Mouse (Mus musculus): ENCODE results near the gene Mfge8. TPM values are rescaled to one million over a fixed set of nuclear protein-coding genes. Genes with fewer than 3 reads are reported as not detected.

Mfge8 gene
- polyA plus RNA-seq, 1 experiment = 10.9 TPM

- Histone ChIP-seq H3K27ac (ENCODE audit: control insufficient read depth, insufficient read depth, low read depth, low read length, poor library complexity) (no peak overlapping the region), H3K4me3 (replicated peaks; ENCODE audit: control insufficient read depth, low read depth, low read length) (no peak overlapping the region), H3K4me1 (ENCODE audit: control insufficient read depth, insufficient read depth, low read length) (no peaks in the 10 kb centered on the region)
- TF ChIP-seq CTCF (IDR thresholded peaks at IDR 0.05; ENCODE audit: control insufficient read depth, insufficient read depth, low read length) (no peak), POLR2A (IDR thresholded peaks at IDR 0.05; ENCODE audit: borderline replicate concordance, control insufficient read depth, low read depth, low read length) (no peak)
- WGBS = 55% methylated on average over 4 of the region's 4 CpGs
Measured at GRCm38 (mm10) chr7:79139891-79140591, 8.8 kb downstream of the Mfge8 start.

GRCm38 (mm10) chr7:79139328-79139824 lies 9.5 kb downstream of the Mfge8 start:
- TF ChIP-seq POLR2A (IDR thresholded peaks at IDR 0.05; ENCODE audit: borderline replicate concordance, control insufficient read depth, low read depth, low read length) = no peak
- Histone ChIP-seq H3K27ac (ENCODE audit: control insufficient read depth, insufficient read depth, low read depth, low read length, poor library complexity) (no peak overlapping the region), H3K4me1 (ENCODE audit: control insufficient read depth, insufficient read depth, low read length) (no peaks in the 10 kb centered on the region), H3K4me3 (replicated peaks; ENCODE audit: control insufficient read depth, low read depth, low read length) (no peak overlapping the region)
- 64% methylated on average over 6 of the region's 6 CpGs for WGBS

- Histone ChIP-seq H3K4me3 (replicated peaks; ENCODE audit: control insufficient read depth, low read depth, low read length) (no peak overlapping the region), H3K27ac (ENCODE audit: control insufficient read depth, insufficient read depth, low read depth, low read length, poor library complexity) (no peak overlapping the region), H3K4me1 (ENCODE audit: control insufficient read depth, insufficient read depth, low read length) (no peaks in the 10 kb centered on the region)
- TF ChIP-seq POLR2A (IDR thresholded peaks at IDR 0.05; ENCODE audit: borderline replicate concordance, control insufficient read depth, low read depth, low read length) = no peak
- TF ChIP-seq CTCF (IDR thresholded peaks at IDR 0.05; ENCODE audit: control insufficient read depth, insufficient read depth, low read length) = no peak
- 81% methylated on average over 6 of the region's 6 CpGs for WGBS
Measured at GRCm38 (mm10) chr7:79133391-79133790, 15.5 kb downstream of the Mfge8 start.

GRCm38 (mm10) chr7:79130843-79131444 lies 17.9 kb downstream of the Mfge8 start, which contains the start of gene Hapln3:
TSS of gene Hapln3 (minus strand) at chr7:79131018.
- H3K4me3 ChIP-seq (replicated peaks; ENCODE audit: control insufficient read depth, low read depth, low read length) = no peak within 1 kb of the TSS

GRCm38 (mm10) chr7:79130385-79130784 lies 18.5 kb downstream of the Mfge8 start:
- 15% methylated on average over 13 of the region's 13 CpGs for whole genome bisulfite sequencing
- TF ChIP-seq CTCF (IDR thresholded peaks at IDR 0.05; ENCODE audit: control insufficient read depth, insufficient read depth, low read length) = no peak
- TF ChIP-seq POLR2A (IDR thresholded peaks at IDR 0.05; ENCODE audit: borderline replicate concordance, control insufficient read depth, low read depth, low read length) = no peak
- no peak overlapping the region for H3K27ac ChIP-seq (ENCODE audit: control insufficient read depth, insufficient read depth, low read depth, low read length, poor library complexity)
- H3K4me3 ChIP-seq (replicated peaks; ENCODE audit: control insufficient read depth, low read depth, low read length) = no peak overlapping the region
- H3K4me1 ChIP-seq (ENCODE audit: control insufficient read depth, insufficient read depth, low read length) = no peaks in the 10 kb centered on the region

More at GRCm38 (mm10) chr7:79130843-79131444, 17.9 kb downstream of the Mfge8 start, which contains the start of gene Hapln3:
- TF ChIP-seq POLR2A (IDR thresholded peaks at IDR 0.05; ENCODE audit: borderline replicate concordance, control insufficient read depth, low read depth, low read length) (no peak), CTCF (IDR thresholded peaks at IDR 0.05; ENCODE audit: control insufficient read depth, insufficient read depth, low read length) (no peak)
- Histone ChIP-seq H3K27ac (ENCODE audit: control insufficient read depth, insufficient read depth, low read depth, low read length, poor library complexity) (no peak within 1 kb of the TSS; the same call in 1 of the 2 replicates), H3K4me1 (ENCODE audit: control insufficient read depth, insufficient read depth, low read length) (no peaks in the 10 kb centered on the region)
- 18% methylated on average over 19 of the region's 19 CpGs for WGBS

GRCm38 (mm10) chr7:79129883-79130282 lies 19.0 kb downstream of the Mfge8 start:
- no peak overlapping the region; the same call in 1 of the 2 replicates for H3K27ac ChIP-seq (ENCODE audit: control insufficient read depth, insufficient read depth, low read depth, low read length, poor library complexity)
- no peak overlapping the region for H3K4me3 ChIP-seq (replicated peaks; ENCODE audit: control insufficient read depth, low read depth, low read length)
- WGBS = 35% methylated on average over 8 of the region's 8 CpGs
- TF ChIP-seq POLR2A (IDR thresholded peaks at IDR 0.05; ENCODE audit: borderline replicate concordance, control insufficient read depth, low read depth, low read length) (no peak), CTCF (IDR thresholded peaks at IDR 0.05; ENCODE audit: control insufficient read depth, insufficient read depth, low read length) (no peak)
- no peaks in the 10 kb centered on the region for H3K4me1 ChIP-seq (ENCODE audit: control insufficient read depth, insufficient read depth, low read length)

GRCm38 (mm10) chr7:79123465-79123864 lies 25.4 kb downstream of the Mfge8 start:
- Histone ChIP-seq H3K4me3 (replicated peaks; ENCODE audit: control insufficient read depth, low read depth, low read length) (no peak overlapping the region), H3K4me1 (ENCODE audit: control insufficient read depth, insufficient read depth, low read length) (no peaks in the 10 kb centered on the region), H3K27ac (ENCODE audit: control insufficient read depth, insufficient read depth, low read depth, low read length, poor library complexity) (no peak overlapping the region)
- 70% methylated on average over 5 of the region's 5 CpGs for WGBS
- TF ChIP-seq POLR2A (IDR thresholded peaks at IDR 0.05; ENCODE audit: borderline replicate concordance, control insufficient read depth, low read depth, low read length) = no peak
- TF ChIP-seq CTCF (IDR thresholded peaks at IDR 0.05; ENCODE audit: control insufficient read depth, insufficient read depth, low read length) = no peak

GRCm38 (mm10) chr7:79113848-79114247 lies 35.0 kb downstream of the Mfge8 start:
- Histone ChIP-seq H3K4me3 (replicated peaks; ENCODE audit: control insufficient read depth, low read depth, low read length) (no peak overlapping the region), H3K4me1 (ENCODE audit: control insufficient read depth, insufficient read depth, low read length) (no peaks in the 10 kb centered on the region), H3K27ac (ENCODE audit: control insufficient read depth, insufficient read depth, low read depth, low read length, poor library complexity) (no peak overlapping the region)
- TF ChIP-seq CTCF (IDR thresholded peaks at IDR 0.05; ENCODE audit: control insufficient read depth, insufficient read depth, low read length) (no peak), POLR2A (IDR thresholded peaks at IDR 0.05; ENCODE audit: borderline replicate concordance, control insufficient read depth, low read depth, low read length) (no peak)
- 60% methylated on average over 4 of the region's 4 CpGs for whole genome bisulfite sequencing

All from bone marrow, adult 2 months (tissue).